Mouse (Mus musculus) lung, adult 18-20 months (tissue): ENCODE data around the gene Alx1.

Source experiments
- DNase-seq, 2 experiments: peaks; one replicate each; pipeline ENCODE4 v3.0.0; 2022; ENCODE audit warnings: mixed read lengths in 2 of 2

Gene Alx1

DNA sequence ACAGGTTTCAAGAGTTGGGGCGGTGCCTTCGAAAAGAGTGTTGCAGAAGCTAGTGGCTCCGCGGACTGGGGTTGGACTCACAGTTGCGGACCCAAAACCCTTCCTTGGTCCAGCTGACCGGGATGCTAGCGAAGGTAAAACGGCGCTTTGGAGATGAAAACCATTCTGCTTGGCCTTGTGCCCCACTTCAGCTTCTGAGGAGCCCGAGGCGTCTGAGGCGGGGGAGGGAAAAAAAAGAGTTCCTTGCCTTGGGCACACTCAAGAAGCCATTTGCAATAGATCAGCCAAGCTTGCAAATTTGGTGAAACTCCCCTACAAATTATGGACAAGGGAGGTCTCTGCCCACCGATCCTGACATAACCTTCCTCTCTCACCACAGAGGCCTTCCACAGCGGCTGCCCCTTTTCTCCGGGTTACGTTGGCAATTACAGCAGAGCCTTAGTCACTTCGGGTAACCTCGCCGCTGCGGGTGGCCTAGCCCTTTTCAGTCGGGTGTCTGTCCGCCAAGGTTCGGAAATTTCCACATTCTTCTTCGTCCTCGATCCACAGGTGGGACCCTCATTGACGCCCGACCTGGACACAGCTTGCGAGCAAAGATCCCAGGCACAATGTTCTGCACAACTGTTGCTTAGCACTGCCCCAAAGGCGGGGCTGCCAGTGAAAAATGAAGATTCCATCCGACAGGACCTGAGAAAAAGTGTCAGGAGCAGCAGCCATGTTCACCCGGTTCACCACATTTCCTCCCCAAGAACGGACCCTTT, at the start of gene Alx1:
Gene Alx1, minus strand, starts transcription at position 486 of the 761 bp plus-strand sequence.
- DNase-seq: no peak

DNA sequence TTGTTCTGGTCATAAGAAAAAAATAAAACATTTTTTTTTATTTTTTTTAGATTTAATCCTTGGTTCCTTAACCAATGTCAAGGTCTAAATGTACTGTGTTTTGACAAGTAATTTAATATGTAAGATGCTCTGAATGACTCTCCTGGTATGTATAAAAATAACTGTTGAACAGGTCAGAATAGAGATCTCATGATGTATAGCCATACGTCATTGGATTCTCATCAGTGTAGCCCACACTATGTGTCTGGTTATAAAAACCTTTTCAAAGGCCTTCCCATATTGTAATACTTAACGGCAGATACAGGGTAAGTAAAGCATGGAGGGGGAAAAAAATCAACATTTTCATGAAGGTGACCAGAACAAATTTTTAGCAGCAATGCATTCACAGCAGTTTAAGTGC, 19.6 kb upstream of the Alx1 start:
- no peak for DNase-seq

DNA sequence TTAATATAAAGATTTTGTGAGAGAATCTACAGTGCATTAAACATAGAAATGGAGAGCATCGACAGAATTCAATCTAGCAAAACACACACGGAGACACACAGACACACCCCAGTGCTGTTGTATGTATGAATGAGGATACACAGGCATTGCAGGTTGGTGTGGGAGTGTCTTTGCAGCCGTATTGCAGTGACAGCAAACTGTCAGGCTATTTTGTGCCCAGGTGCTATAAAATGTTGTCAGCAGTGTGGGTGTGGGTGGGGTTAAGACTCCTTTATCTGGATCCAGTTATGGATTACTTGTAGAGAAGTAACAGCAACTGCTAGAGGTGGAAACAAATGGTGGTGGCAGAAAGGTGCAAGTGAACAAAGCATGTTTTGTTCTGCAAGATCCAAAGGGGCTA, 16.6 kb upstream of the Alx1 start:
- no peak for DNase-seq

GRCm38 (mm10) chr10:103045019-103045418, 15.0 kb upstream of the Alx1 start:
- no peak for DNase-seq

GRCm38 (mm10) chr10:103035002-103035640, 5.1 kb upstream of the Alx1 start:
- no peak for DNase-seq

- no peak for DNase-seq
Measured at GRCm38 (mm10) chr10:103030931-103031330, 916 bp upstream of the Alx1 start.

DNA sequence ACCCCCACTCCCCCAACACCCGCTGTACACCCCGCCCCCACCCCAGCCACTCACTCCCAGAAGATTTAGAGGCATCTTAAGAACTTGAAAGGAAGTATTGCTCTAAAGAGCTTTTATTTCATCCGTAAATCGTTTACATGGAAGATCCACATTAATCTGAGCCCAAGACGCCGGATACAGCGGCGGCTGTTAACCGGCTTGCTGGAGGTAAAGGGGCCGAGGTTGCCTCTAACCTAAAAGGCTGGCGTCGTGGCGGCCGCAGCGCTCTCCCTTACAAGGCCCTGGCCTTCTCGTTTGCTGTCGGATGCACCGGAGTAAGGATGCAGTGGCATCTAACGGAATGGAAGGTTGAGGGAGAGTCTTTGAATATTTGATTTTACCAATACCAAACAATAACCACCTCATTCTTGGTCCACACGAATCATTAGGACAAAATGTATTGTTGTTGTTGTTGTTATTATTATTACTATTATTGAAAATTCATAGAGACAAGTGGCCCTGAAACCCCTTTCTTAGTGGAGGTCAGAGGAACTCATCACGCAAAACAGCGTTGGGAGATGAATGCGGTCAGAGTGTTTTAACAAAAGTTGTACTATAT, 784 bp downstream of the Alx1 start:
- no peak for DNase-seq

DNA sequence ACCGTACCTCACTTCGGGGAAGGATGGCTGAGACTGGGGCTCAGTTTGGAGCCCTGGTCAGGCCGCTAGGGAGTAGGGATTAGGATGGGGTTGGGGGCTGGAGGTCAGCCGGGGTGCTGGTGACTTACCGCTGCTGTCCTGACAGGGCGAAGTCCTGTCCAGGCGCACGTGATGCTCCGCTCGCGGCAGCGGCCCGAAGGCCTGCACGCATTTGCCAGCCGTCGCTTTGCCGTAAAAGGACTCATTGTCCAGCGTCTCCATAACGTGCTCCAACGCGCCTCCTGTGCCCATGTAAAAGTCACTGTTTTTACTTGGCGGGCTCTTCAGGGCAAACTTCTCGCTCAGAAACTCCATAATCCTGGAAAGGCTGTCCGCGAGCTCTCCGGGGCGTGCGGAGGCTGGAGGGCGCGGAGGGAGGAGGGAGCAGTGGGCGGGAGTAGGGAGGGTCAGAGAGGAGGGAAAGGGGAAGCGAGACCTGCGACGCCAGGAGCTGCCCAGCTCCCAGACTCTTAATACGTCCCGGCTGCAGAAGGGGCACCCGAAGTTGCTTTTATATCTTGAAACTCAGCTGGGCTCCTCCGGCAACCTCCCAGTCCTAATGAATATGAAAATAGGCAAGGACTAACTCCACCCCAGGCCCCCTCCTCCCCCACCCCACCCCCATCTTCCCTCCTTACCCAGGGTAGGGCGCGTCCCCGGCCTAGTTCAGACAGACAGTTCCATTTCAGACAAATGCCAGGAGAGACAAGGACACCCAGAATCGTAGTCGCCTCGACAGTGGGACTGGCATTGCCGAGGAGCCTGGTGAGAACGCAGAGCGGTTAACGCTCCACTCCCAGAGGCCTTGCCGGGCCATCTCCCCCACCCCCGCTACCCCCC, 1.5 kb downstream of the Alx1 start:
- no peak for DNase-seq

- DNase-seq: no peak
Measured at GRCm38 (mm10) chr10:103027931-103028252, 2.1 kb downstream of the Alx1 start.

- DNase-seq: no peak
Measured at GRCm38 (mm10) chr10:103027226-103027930, 2.6 kb downstream of the Alx1 start.

DNA sequence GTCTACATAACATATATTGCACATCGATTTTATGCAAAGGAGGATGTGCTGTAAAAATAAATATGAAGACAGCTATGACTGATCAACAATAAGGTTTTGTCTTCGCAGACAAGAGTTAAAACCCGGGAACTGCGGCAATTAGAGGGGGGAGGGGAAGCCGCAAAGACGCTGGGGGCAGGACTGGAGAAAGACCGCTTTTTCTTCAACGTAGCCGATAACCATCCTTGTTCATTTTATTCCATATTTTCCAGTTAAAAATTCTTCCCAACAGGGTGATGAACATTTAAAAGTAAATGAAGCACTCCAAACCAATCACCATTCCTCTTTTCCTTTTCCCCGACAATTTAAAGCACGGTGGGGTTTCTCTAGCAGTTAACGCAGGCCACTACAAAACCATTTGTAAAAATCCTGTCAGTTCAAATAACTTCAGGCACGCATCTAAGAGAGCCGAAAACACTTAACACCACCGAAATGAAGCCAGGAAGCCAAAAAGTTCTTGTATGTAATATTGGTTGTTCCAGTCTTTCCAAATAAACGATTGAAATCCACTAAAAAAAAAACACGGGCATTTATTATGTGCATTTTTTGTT, 3.3 kb downstream of the Alx1 start:
- no peak for DNase-seq

DNA sequence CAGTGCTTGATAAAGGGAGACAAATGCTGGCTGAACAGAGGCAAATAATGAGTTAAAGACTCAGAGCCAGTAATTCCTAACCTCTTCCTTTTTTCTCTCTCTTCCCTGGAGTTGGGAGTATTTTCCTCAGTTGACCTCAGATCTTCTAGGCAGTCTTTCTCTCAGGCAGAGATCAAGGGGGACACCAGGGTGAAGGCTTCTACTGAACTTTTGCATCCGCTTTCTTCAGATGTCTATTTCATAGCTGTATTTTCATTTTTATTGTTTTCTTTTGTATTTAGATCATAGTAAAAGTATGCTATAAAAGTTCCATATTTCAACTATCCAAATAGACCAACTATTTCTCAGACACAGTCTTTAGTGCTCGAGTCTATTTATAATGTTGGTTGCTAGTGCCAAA, 27.5 kb downstream of the Alx1 start:
- DNase-seq: no peak

GRCm38 (mm10) chr10:103000902-103001301, 29.1 kb downstream of the Alx1 start:
- no peak for DNase-seq

- no peak for DNase-seq
Measured at GRCm38 (mm10) chr10:102999584-102999983, 30.4 kb downstream of the Alx1 start.

- DNase-seq: no peak
Measured at GRCm38 (mm10) chr10:102975106-102975505, 54.9 kb downstream of the Alx1 start.

DNA sequence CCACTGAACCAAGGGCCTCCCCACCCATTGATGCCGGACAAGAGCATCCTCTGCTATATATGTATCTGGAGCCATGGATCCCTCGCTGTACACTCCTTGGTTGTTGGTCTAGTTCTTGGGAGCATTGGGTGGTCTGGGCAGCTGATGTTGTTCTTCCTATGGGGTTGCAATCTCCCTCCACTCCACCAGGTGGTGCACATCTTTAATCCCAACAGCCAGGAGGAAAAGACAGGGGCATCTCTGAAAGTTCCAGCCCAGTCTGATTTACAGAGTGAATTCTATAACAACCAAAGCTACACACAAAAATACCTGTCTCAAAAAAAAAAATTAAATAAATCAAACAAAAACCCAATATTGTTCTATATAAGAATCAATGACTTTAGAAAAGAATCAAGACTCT, 70.4 kb downstream of the Alx1 start:
- DNase-seq: no peak
